Mouse (Mus musculus): ENCODE measurements around the gene Nin.

DNA sequence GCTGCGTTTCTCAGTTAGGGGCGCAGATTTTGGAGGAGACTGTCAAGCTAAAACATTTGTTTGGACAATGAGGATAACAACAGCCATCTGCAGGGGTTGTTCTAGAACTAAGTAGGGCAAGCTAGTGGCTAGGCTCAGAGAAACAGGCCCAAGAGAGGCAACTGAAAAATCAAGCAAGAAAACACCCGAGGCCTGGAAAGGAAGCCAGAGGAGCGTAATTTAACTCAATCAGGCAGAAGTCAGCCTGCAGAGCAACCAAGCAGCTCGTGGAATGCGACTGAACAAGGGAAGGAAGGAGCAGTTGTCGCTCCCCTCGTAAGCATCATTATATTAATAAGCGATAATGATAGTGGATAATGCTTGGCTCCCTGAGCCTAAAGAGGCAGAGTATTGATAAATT is 7.0 kb downstream of the Nin start:
- TF ChIP-seq CTCF (IDR thresholded peaks at IDR 0.05; ENCODE audit: insufficient read depth, low read depth, low read length), result no peak
- no peak for TF ChIP-seq POLR2A (IDR thresholded peaks at IDR 0.05; ENCODE audit: insufficient read depth, low read depth, low read length)

Data from olfactory bulb, adult 2 months (tissue).